Mouse (Mus musculus): ENCODE results near the gene Gm49673.
"Not testable (repeated sequence)": the region's sequence is repeated elsewhere in the genome, so short reads cannot be mapped to it uniquely, and the experiment has no call there.

GRCm38 (mm10) chr17:8050218-8050617 is 97.4 kb downstream of the Gm49673 start:
- not testable (repeated sequence) for TF ChIP-seq MAFK (IDR thresholded peaks at IDR 0.05; ENCODE audit: insufficient read depth, low read depth, low read length); HCFC1 (IDR thresholded peaks at IDR 0.05; ENCODE audit: borderline replicate concordance, insufficient read depth, low read length)
